Mouse (Mus musculus) cerebellum, postnatal 25 days (tissue): ENCODE measurements at regions not wholly inside any gene's neighbourhood (a gene's known extent, or its start where the extent isn't known, plus 50 kb on each side); places are given as distances from the start of the nearest gene placed in this dataset.

Experiments
- DNase-seq, 2 experiments: peaks; one replicate each; pipeline ENCODE4 v3.0.0; 2021; ENCODE audit warnings: mixed read lengths in 2 of 2

DNA sequence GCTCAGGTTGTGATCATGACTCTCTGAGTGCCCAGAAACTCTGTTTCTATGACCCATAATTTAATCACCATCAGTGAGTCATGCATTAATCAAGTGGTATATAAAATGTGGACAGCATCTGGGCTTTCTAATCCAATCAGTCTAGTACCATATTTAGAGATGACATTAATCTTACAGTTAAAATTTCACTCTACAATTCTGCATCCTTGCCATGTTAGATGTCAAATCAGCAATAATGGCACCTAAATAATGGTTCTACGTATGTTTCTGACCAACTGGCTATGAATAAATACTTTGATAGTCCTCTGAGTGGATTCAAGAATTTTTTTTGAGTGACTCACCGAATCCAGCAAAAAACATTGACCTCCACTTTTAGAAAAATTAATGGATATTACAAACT is 383.0 kb upstream of the Gm12666 start:
- DNase-seq = no peak

DNA sequence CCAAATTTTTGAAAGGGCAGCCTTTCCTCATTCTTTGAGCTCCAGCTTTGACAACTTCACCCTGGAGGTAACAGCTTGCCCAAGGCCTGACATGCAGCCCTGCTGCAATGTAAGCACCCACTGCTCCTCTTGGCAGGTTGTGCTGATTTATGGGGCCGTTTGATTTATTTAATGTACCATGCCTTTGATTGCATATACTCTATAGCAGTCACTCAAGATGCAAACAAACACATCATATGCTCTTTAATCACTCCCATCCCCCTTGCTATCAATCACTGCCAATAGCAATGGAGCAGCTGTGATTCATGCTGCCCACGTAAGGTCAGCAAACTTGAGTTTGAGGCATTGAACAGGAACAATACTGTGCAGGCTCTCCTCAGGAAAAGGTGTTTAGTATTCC is 373.8 kb upstream of the Gm12666 start:
- no peak for DNase-seq

DNA sequence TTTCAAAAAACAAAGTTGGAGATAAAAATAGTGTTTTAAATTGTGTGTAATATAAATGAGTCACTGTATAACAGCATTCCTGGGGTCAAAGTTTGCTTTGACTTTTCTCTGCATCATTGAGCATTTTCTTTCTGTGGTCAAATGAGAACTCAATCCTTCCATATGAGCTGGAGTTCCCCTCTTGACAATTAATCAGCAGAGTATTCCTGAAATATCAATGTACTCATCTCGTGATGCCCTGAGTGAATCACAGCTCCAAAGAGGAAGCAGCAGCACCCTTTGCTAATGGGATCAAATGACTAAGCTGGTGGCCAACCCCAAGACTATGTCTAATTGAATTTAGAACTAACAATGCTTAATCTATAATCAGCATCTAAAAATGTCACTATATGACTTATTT is 363.6 kb upstream of the Gm12666 start:
- DNase-seq = no peak

DNA sequence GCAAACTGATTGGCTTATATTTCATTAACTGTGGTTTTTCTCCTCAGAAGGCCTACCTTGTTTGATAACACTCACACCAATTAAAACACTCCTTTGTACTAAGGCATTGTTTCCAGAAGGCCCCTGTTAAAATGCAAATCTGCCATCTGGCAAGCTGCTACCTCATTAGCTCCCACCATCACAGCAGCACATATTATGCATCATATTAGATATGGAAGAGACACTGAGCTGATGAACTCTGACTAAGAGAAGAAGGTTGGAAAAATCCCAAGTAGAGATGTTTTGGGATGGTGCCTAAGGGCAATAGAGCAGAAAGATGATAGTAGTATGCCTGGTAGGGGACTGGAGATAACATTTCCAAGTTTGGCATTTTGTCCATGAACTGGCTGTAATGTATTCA is 350.5 kb upstream of the Gm12666 start:
- DNase-seq = no peak

DNA sequence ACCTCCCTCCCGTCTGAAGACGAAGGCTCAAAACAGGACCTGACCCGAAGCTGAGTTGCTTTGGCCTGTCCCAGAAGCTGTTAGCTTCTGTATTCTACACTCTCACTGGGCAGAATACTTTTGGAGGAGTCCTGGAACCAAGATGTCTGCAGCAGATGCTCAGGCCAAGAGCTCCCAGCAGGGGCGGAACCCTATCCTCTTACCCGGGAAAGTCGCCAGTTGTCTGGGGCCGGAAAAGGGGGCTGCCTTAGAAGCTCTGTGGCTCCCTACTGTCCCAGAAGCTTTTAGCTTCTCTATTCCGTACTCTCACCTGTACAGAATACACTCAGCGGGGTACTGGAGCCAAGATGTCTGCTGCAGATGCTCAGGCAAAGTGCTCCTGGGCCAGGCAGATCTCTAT is 346.7 kb upstream of the Gm12666 start:
- DNase-seq = peak; percentile 13 to 28

DNA sequence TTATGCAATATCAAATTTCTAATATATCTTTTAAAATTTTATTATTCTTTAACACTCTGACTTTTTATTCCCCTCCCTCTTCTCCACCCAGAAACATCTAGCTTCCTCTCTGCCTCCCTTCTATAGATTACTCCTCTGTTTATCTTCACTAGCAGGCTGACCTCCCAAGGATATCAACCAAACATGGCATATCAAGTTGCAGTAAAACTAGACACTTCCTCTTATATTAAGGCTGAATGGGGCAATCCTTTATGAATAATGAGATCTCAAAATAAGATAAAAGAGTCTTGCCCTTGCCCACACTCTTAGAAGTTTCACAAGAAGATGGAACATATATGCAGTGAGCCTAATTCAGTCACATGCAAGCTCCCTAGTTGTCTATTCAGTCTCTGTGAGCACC is 310.5 kb upstream of the Gm12666 start:
- no peak for DNase-seq

DNA sequence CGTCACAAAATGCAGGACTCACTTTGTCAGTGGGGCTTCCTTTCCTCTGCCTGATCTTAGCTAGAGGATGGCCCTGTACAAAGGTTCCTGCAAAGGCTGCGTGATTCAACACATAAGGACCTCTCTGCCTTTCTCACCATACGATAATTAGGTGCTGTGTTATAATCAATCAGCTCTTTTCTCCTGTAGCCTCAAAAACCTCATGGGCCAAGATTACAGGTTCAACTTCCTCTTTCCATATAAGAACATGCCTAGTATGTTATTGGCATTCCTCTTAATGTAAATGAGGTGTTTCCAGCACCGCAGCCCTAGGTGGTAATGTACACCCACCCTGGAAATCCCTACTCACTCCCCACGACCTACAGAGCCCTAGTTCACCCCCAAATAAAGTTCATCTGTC is 308.6 kb upstream of the Gm12666 start:
- DNase-seq = no peak

DNA sequence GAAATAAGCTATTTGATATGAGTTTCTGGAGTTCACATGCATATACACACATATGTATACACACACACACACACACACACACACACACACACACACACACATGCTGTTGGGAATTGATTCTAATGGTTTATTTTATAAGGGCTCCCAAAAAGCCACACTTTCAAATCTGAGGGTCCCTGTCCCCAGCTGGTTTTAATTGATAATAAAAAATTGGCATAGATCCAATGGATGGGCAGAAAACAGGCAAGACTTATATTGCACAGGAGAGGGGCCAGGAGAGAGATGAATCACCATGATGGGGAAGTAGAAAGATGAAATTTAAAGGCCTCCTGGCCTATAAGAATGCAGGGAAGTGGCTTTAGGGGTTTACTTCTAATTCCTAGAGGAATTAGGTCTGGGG is 295.1 kb upstream of the Gm12666 start:
- DNase-seq = no peak

DNA sequence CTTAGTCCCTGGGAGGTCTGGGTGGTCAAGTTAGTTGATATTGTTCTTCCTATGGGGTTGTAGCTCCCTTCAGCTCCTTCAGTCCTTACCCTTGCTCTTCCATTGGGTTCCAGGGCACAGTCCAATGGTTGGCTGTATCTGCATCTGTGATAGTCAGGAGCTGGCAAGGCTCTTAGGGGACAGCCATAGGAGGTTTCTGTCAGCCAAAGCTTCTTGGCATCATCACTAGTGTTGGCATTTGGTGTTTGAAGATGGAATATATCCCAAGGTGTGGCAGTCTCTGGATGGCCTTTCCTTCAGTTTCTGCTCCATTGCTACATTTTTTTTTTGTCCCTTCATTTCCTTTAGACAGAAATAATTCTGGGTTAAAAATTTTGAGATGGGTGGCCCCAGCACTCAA is 266.6 kb upstream of the Gm12666 start:
- DNase-seq = peak; percentile 4 to 25
